Comparison of ENCODE assay signal across 18 mouse cellular contexts in genomic region chr6:113837740-113838139, GRCm38 (mm10).
DNase-seq lines count a peak whose midpoint lies in the region; ATAC-seq and TF ChIP-seq lines count a peak whose summit lies in the region.
"Had no signal": no experiment of that assay in that cellular context is flagged by ENCODE, and none has a peak within 500 bp of the region (broad histone marks: within the 10 kb centered on the region; RNA-seq: fewer than 3 reads in every experiment).

No protein-coding gene starts in this region.

- H3K4me1 ChIP-seq in olfactory bulb, adult 2 months (ENCODE audit: control insufficient read depth, insufficient read depth, low read length), result peaks cover 44% of the 10 kb centered on the region
- H3K4me1 ChIP-seq in forebrain, embryonic 14.5 days (ENCODE audit: control insufficient read depth, insufficient read depth, low read length), result no peaks in the 10 kb centered on the region
- no peaks in the 10 kb centered on the region for H3K4me1 ChIP-seq in liver, postnatal 0 days (ENCODE audit: insufficient read depth)
- H3K4me1 ChIP-seq: embryonic facial prominence, embryonic 10.5 days; embryonic facial prominence, embryonic 12.5 days; forebrain, embryonic 13.5 days had no signal

- H3K27ac ChIP-seq in olfactory bulb, adult 2 months (ENCODE audit: insufficient read depth, low read depth, low read length), result peak overlapping the region; percentile 22; the same call in 1 of the 2 replicates
- H3K27ac ChIP-seq in forebrain, embryonic 14.5 days (ENCODE audit: low read depth, low read length), result no peak overlapping the region
- H3K27ac ChIP-seq in liver, postnatal 0 days (ENCODE audit: low read depth), result no peak overlapping the region
- H3K27ac ChIP-seq: embryonic facial prominence, embryonic 10.5 days; embryonic facial prominence, embryonic 12.5 days; forebrain, embryonic 13.5 days had no signal

- H3K9me3 ChIP-seq in forebrain, embryonic 14.5 days (replicated peaks; ENCODE audit: control insufficient read depth, low read length), result no peaks in the 10 kb centered on the region
- H3K9me3 ChIP-seq in liver, postnatal 0 days (ENCODE audit: low read length), result no peaks in the 10 kb centered on the region
- H3K9me3 ChIP-seq: embryonic facial prominence, embryonic 10.5 days; embryonic facial prominence, embryonic 12.5 days; forebrain, embryonic 13.5 days had no signal

- no peak overlapping the region for H3K4me2 ChIP-seq in forebrain, embryonic 14.5 days (ENCODE audit: low read length)
- H3K4me2 ChIP-seq in liver, postnatal 0 days (ENCODE audit: low read depth, low read length), result no peak overlapping the region
- H3K4me2 ChIP-seq: embryonic facial prominence, embryonic 12.5 days; forebrain, embryonic 13.5 days had no signal

- TF ChIP-seq EP300 in liver, postnatal 0 days (IDR thresholded peaks at IDR 0.05; ENCODE audit: low read depth), result no peak

- no peaks in the 10 kb centered on the region for H3K27me3 ChIP-seq in forebrain, embryonic 14.5 days (replicated peaks; ENCODE audit: control insufficient read depth, insufficient read depth, low read length)
- H3K27me3 ChIP-seq in liver, postnatal 0 days (ENCODE audit: insufficient read depth, low read length), result no peaks in the 10 kb centered on the region
- H3K27me3 ChIP-seq: embryonic facial prominence, embryonic 12.5 days; forebrain, embryonic 13.5 days had no signal

- H3K36me3 ChIP-seq in forebrain, embryonic 14.5 days (ENCODE audit: control insufficient read depth, insufficient read depth, low read length), result peaks cover 8% of the 10 kb centered on the region; the same call in 1 of the 2 replicates
- H3K36me3 ChIP-seq in liver, postnatal 0 days (replicated peaks; ENCODE audit: insufficient read depth, low read length), result no peaks in the 10 kb centered on the region
- H3K36me3 ChIP-seq: embryonic facial prominence, embryonic 10.5 days; embryonic facial prominence, embryonic 12.5 days had no signal

- TF ChIP-seq POLR2A in olfactory bulb, adult 2 months (IDR thresholded peaks at IDR 0.05; ENCODE audit: insufficient read depth, low read depth, low read length), result no peak

- DNase-seq in forebrain, embryonic 14.5 days (ENCODE audit: low spot score), result no peak
- no peak for DNase-seq in spleen, adult 18-20 months
- DNase-seq in liver, postnatal 0 days, result no peak
- DNase-seq: adrenal gland, adult 2 months; adrenal gland, postnatal 10 days; adrenal gland, postnatal 25 days; cerebellum, adult 11 months; cerebellum, adult 18-20 months; cerebellum, adult 8-10 months; cerebellum, adult 9-11 months; cerebellum, postnatal 36 days had no signal

- no peak overlapping the region for H3K4me3 ChIP-seq in olfactory bulb, adult 2 months (ENCODE audit: insufficient read depth, low read depth, low read length)
- H3K4me3 ChIP-seq in forebrain, embryonic 14.5 days (ENCODE audit: low read depth, low read length), result no peak overlapping the region
- no peak overlapping the region for H3K4me3 ChIP-seq in liver, postnatal 0 days (ENCODE audit: low read depth, low read length)
- H3K4me3 ChIP-seq: embryonic facial prominence, embryonic 10.5 days; embryonic facial prominence, embryonic 12.5 days; forebrain, embryonic 13.5 days had no signal

- no peak overlapping the region for H3K9ac ChIP-seq in forebrain, embryonic 14.5 days (ENCODE audit: low read length)
- no peak overlapping the region for H3K9ac ChIP-seq in liver, postnatal 0 days (replicated peaks)
- H3K9ac ChIP-seq: embryonic facial prominence, embryonic 12.5 days; forebrain, embryonic 13.5 days had no signal

- ATAC-seq in granulocyte monocyte progenitor cell, adult 5-6 weeks (replicated peaks; ENCODE audit: poor library complexity, severe bottlenecking), result peak; percentile 84
- 0 out of 2 replicates have a peak, but pooled peaks have one; percentile 33 for ATAC-seq in megakaryocyte, adult 5-6 weeks (ENCODE audit: poor library complexity, severe bottlenecking)
- ATAC-seq in forebrain, embryonic 14.5 days, result no peak
- ATAC-seq in liver, postnatal 0 days, result no peak
- ATAC-seq: forebrain, embryonic 13.5 days; forebrain, embryonic 16.5 days had no signal

- 62% methylated on average over 2 of the region's 2 CpGs for WGBS in olfactory bulb, adult 2 months
- WGBS in forebrain, embryonic 14.5 days, result 64% methylated on average over 2 of the region's 2 CpGs
- 37% methylated on average over 2 of the region's 2 CpGs for WGBS in liver, postnatal 0 days (ENCODE audit: insufficient replicate concordance)

- TF ChIP-seq CTCF in olfactory bulb, adult 2 months (IDR thresholded peaks at IDR 0.05; ENCODE audit: insufficient read depth, low read depth, low read length), result no peak
- TF ChIP-seq CTCF in liver, postnatal 0 days (IDR thresholded peaks at IDR 0.05; ENCODE audit: low read depth), result no peak

Comparison
In these comparisons a context has a peak if more than half of its experiments do, and no peak if none do; other contexts are left out.
1. ATAC-seq: peak in granulocyte monocyte progenitor cell, adult 5-6 weeks (single experiment) and megakaryocyte, adult 5-6 weeks (single experiment); none in forebrain, embryonic 14.5 days (single experiment) and liver, postnatal 0 days (single experiment).